Mouse (Mus musculus) spleen, adult 2 months (tissue): ENCODE data around the gene Tmprss9. TPM values are rescaled to one million over a fixed set of nuclear protein-coding genes. Genes with fewer than 3 reads are reported as not detected.

Source experiments
- DNase-seq, 2 experiments: peaks; one replicate each; pipeline versions ENCODE4 v3.0.0 to v3.0.0-alpha.2; 2012 to 2021; ENCODE audit warnings: low spot score in 2 of 2, low read depth in 1 of 2
- H3K27ac ChIP-seq: fragments of 200-500 bp; 2 replicates; pipeline ENCODE4 v1.5.1; 2012; ENCODE audit warnings: low read length, inconsistent platforms; ENCODE audit not compliant: insufficient read depth
- H3K27me3 ChIP-seq: fragments of 200-500 bp; 2 replicates; pipeline ENCODE4 v1.6.1; 2012; ENCODE audit warnings: mild to moderate bottlenecking, moderate library complexity, low read length, inconsistent platforms; ENCODE audit not compliant: control insufficient read depth, insufficient read depth
- H3K36me3 ChIP-seq: fragments of 200-500 bp; 2 replicates; pipeline ENCODE4 v1.6.1; 2012; ENCODE audit warnings: mild to moderate bottlenecking, low read length, inconsistent platforms; ENCODE audit not compliant: control insufficient read depth, insufficient read depth
- H3K4me1 ChIP-seq: fragments of 200-500 bp; 2 replicates; pipeline ENCODE4 v1.6.1; 2011; ENCODE audit warnings: inconsistent platforms; ENCODE audit not compliant: control insufficient read depth, insufficient read depth, insufficient read length
- H3K4me3 ChIP-seq: fragments of 200-500 bp; 2 replicates; pipeline ENCODE4 v1.5.1; 2011; ENCODE audit warnings: mild to moderate bottlenecking, inconsistent platforms; ENCODE audit not compliant: insufficient read depth, insufficient read length; ENCODE audit errors: extremely low read depth
- CTCF ChIP-seq: fragments of 200-500 bp; IDR thresholded peaks from 2 replicates; pipeline ENCODE4 v1.5.1; 2011; ENCODE audit warnings: mild to moderate bottlenecking, inconsistent platforms; ENCODE audit not compliant: insufficient read depth, insufficient read length, insufficient replicate concordance; ENCODE audit errors: extremely low read depth
- POLR2A ChIP-seq: fragments of 200-500 bp; IDR thresholded peaks from 2 replicates; pipeline ENCODE4 v1.6.1; 2011; ENCODE audit warnings: low read depth, low read length, inconsistent platforms
- WGBS: fragments of 180-500 bp; shearing (Covaris S2); methylation state at CpG from one replicate; pipeline ENCODE4 v1.1.7; 2018; 5-methylcytosine and 5-hydroxymethylcytosine counted together
- polyA plus RNA-seq: library from polyadenylated mRNA; depleted of rRNA; stranded (reverse); fragments of >200 nt; gene quantifications from 2 replicates; pipeline ENCODE4 v1.2.3, GENCODE M21; 2012

Tmprss9 gene
- polyA plus RNA-seq, 1 experiment = 0.09 TPM

DNA sequence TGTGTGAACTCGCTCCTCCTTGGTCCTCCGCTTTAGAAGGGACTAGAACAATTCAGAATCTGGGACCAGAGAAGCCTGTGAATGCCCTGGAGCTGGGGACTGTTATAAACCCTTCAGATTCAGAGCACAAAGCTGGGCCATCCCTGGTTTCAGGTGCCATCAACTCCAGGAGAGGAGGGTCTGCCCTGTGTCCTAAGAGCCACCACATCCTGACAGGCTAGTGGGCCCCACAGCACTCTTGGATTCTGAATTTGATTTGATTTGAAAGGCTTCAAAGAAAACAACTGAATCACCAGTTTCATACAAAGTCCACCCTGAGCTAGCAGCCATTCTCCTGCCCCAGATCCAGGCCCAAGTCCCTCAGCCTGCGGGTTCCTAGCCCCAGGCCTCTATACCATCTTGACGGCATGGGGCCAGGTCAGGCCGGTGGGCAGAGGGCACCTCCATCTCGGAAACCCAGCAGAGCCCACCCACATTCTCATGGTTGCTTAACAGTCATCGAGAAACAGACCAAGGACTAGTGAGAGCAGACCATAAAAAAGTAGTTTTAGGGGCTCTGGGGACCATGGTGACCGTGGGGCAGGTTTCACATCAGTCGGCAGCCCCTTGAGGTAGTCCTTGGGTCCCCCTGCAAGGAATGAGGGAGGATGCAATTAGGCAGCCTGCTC is 30.8 kb downstream of the Tmprss9 start:
- Histone ChIP-seq H3K4me1 (peaks cover 6% of the 10 kb centered on the region), H3K4me3 (no peak overlapping the region), H3K36me3 (peaks cover 11% of the 10 kb centered on the region), H3K27ac (no peak overlapping the region), H3K27me3 (no peaks in the 10 kb centered on the region)
- no peak for TF ChIP-seq CTCF
- TF ChIP-seq POLR2A = no peak
- DNase-seq = no peak
- 92% methylated on average over 9 of the region's 9 CpGs for WGBS

DNA sequence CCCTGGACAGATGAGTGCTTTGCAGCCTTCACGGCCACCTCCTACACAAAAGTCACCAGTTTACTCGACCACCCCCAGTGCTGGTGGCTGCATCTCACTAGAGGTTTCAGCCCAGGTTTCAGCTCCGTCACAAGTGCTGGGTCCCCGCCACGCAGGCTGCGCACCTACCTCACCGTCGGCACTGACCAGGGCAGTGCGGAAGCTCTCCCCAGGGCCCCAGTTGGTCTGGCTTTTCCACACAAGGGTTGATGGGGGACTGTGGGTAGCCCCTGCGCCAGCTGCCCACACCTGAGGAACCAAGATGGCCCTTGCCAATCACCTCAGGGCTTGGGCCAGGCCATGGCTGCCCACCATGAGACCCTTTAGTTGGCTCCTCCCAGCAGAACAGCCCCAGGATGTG is 31.6 kb downstream of the Tmprss9 start:
- 94% methylated on average over 10 of the region's 10 CpGs for WGBS
- DNase-seq = no peak
- H3K4me1 ChIP-seq = peaks cover 6% of the 10 kb centered on the region
- TF ChIP-seq POLR2A (no peak), CTCF (no peak)
- H3K36me3 ChIP-seq = peaks cover 7% of the 10 kb centered on the region
- H3K27ac ChIP-seq = no peak overlapping the region
- H3K4me3 ChIP-seq = no peak overlapping the region
- H3K27me3 ChIP-seq = no peaks in the 10 kb centered on the region

DNA sequence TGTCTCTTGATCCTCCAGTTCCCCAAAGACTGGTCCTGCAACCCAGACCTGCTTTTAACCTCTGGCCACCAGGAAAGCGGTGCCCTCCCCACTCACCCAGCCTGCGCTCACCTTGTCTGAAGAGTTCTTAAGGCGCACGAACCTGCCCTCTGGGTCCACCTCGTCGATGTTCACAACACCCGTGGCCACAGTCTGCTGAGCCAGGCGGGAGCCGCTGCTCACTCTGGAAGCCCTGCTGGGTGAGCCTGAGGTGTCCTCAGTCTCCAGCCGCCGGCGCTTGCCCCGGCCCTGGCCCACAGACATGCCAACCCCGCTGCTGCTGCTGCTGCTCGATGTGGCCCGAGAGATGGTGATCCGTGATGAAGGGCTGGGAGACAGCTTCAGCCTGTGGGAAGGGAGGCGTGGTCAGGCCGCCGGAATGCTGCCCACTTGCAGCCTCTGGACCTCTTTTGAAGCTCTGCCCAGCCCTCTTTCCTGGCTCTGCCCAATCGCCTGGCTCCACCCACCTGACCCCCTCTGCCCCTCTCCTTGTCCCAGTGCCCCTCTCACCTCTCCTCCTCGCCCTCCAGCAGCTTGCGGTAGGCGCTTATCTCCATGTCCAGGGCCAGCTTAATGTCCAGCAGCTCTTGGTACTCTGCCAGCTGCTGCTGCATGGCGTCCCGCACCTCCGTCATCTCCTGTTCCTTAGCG is 32.5 kb downstream of the Tmprss9 start:
- Histone ChIP-seq H3K27ac (no peak overlapping the region), H3K4me1 (peaks cover 6% of the 10 kb centered on the region), H3K4me3 (no peak overlapping the region), H3K27me3 (no peaks in the 10 kb centered on the region), H3K36me3 (peaks cover 7% of the 10 kb centered on the region)
- no peak for TF ChIP-seq POLR2A
- TF ChIP-seq CTCF = no peak
- DNase-seq = no peak
- WGBS = 93% methylated on average over 28 of the region's 28 CpGs

DNA sequence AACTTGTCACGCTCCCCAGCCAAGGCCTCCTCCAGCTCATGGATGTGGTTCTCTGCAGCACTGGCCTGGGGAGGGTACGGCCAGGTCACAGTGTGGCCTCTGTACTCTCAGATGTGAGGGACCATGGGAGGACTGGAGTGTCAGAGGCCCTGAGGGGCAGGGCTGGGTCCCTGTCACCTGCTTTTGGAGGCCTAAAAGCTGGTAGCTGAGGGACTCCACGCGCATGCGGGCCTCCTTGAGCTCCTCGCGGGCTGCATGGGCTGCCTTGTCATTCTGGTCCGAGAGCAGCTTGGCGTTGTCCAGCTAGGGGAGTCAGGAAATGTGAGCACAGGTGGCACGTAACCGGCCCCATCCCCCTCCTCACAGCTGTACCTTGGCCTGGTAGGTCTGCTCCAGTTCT is 33.1 kb downstream of the Tmprss9 start:
- Histone ChIP-seq H3K27me3 (no peaks in the 10 kb centered on the region), H3K27ac (no peak overlapping the region), H3K4me3 (no peak overlapping the region), H3K4me1 (peaks cover 4% of the 10 kb centered on the region), H3K36me3 (peaks cover 7% of the 10 kb centered on the region)
- TF ChIP-seq POLR2A = no peak
- TF ChIP-seq CTCF = no peak
- WGBS = 97% methylated on average over 11 of the region's 11 CpGs
- DNase-seq = no peak

DNA sequence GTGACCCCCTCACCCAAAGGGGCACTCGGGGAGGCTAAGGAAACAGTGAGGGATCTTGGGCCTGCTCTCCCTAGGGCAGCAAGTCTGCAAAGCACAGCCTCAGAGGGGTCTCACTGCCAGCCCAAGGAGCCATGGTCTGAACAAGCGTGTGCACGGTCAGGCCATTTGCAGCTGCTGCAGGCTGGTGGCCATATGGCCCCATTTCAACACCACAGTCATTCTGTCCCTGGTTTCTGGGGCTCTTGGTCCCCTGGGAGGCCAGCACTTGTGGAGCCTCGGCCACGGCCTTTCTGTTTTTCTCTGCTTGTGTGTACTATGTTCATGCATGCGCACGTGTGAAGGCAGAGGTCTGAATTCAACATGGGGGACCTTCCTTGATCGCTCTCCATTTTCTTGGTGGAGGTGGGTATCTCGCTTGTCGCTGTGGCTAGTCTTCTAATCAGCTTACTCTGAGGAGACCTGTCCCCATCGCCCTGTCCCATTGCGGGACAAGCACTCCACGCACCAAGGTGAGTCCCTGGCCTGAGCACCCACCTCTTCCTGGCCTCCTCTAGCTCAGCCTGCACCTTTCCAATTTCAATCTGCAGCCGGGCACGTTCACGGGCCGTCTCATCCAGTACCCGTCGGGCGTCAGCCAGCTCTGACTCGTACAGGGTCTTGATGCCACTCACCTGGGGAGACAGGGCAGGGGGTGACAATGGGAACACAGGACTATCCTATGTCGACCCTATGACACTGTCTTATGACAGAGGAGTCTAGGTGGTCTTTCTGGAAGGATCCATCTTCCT is 37.9 kb downstream of the Tmprss9 start:
- no peaks in the 10 kb centered on the region; the same call in 1 of the 2 replicates for H3K4me1 ChIP-seq
- DNase-seq = no peak
- WGBS = 96% methylated on average over 22 of the region's 22 CpGs
- H3K36me3 ChIP-seq = peaks cover 4% of the 10 kb centered on the region; the same call in 1 of the 2 replicates
- H3K27ac ChIP-seq = no peak overlapping the region
- no peak overlapping the region for H3K4me3 ChIP-seq
- H3K27me3 ChIP-seq = no peaks in the 10 kb centered on the region
- TF ChIP-seq CTCF (no peak), POLR2A (no peak)

DNA sequence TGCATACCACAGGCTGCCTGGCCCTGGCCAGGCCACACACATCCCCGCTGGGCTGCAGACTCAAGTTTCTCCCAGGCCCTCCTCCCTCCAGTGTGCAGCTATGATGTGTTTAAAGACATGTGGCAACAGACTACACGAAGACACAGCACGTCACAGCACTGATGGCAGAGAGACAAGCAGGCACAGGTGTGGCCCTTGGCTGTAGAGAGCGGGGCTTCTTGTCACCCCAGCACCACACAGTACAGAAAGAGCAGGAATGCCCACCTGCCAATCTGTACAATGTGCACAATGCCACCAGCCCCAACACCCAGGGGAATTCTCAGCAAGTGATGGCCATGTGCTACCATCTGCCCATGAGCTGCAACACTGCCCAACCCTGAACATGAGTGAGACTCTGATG is 39.7 kb downstream of the Tmprss9 start:
- no peak overlapping the region for H3K27ac ChIP-seq

More for the DNA sequence above, 39.7 kb downstream of the Tmprss9 start:
- H3K36me3 ChIP-seq = peaks cover 1% of the 10 kb centered on the region; the same call in 1 of the 2 replicates
- H3K4me3 ChIP-seq = no peak overlapping the region
- DNase-seq = no peak
- TF ChIP-seq POLR2A = no peak
- no peak for TF ChIP-seq CTCF
- no peaks in the 10 kb centered on the region; the same call in 1 of the 2 replicates for H3K4me1 ChIP-seq
- WGBS = 89% methylated on average over 4 of the region's 4 CpGs
- H3K27me3 ChIP-seq = no peaks in the 10 kb centered on the region
